Mouse (Mus musculus): Measurements from ENCODE around the gene Rnf24. TPM values are rescaled to one million over a fixed set of nuclear protein-coding genes. Genes with fewer than 3 reads are reported as not detected.

Gene Rnf24
- polyA plus RNA-seq, 1 experiment from 2014 or later = 7.3 TPM

- H3K9ac ChIP-seq = no peak overlapping the region
- no peaks in the 10 kb centered on the region for H3K9me3 ChIP-seq
- H3K27me3 ChIP-seq = no peaks in the 10 kb centered on the region
- H3K4me1 ChIP-seq = no peaks in the 10 kb centered on the region
- H3K36me3 ChIP-seq = no peaks in the 10 kb centered on the region
- WGBS = 54% methylated on average over 4 of the region's 4 CpGs
- no peak overlapping the region for H3K4me3 ChIP-seq
- no peak overlapping the region for H3K4me2 ChIP-seq
- no peak overlapping the region for H3K27ac ChIP-seq
- ATAC-seq (ENCODE audit: insufficient number of reproducible peaks, low FRiP score, low TSS enrichment, low read depth) = no peak
These were observed 19.1 kb upstream of the Rnf24 start for GRCm38 (mm10) chr2:131371811-131372210.

GRCm38 (mm10) chr2:131370828-131371227 lies 18.1 kb upstream of the Rnf24 start:
- Histone ChIP-seq H3K36me3 (no peaks in the 10 kb centered on the region), H3K4me3 (no peak overlapping the region), H3K9me3 (no peaks in the 10 kb centered on the region), H3K4me1 (no peaks in the 10 kb centered on the region), H3K27me3 (no peaks in the 10 kb centered on the region), H3K27ac (no peak overlapping the region), H3K4me2 (no peak overlapping the region), H3K9ac (no peak overlapping the region)
- WGBS = 50% methylated on average over 3 of the region's 3 CpGs
- no peak for ATAC-seq (ENCODE audit: insufficient number of reproducible peaks, low FRiP score, low TSS enrichment, low read depth)

- Histone ChIP-seq H3K36me3 (no peaks in the 10 kb centered on the region), H3K4me2 (no peak overlapping the region), H3K27ac (no peak overlapping the region), H3K4me3 (no peak overlapping the region), H3K9me3 (no peaks in the 10 kb centered on the region), H3K4me1 (no peaks in the 10 kb centered on the region), H3K9ac (no peak overlapping the region), H3K27me3 (0 out of 2 replicates have a peak, but pooled peaks cover 4% of the 10 kb centered on the region)
- WGBS = 61% methylated on average over 6 of the region's 6 CpGs
- ATAC-seq (ENCODE audit: insufficient number of reproducible peaks, low FRiP score, low TSS enrichment, low read depth) = no peak
These were observed 12.0 kb upstream of the Rnf24 start for GRCm38 (mm10) chr2:131364689-131365088.

GRCm38 (mm10) chr2:131358481-131358880 lies 5.8 kb upstream of the Rnf24 start:
- H3K4me3 ChIP-seq = no peak overlapping the region

GRCm38 (mm10) chr2:131354049-131354448 lies 1.4 kb upstream of the Rnf24 start:
- Histone ChIP-seq H3K9ac (no peak overlapping the region), H3K27me3 (no peaks in the 10 kb centered on the region), H3K4me3 (no peak overlapping the region), H3K4me2 (no peak overlapping the region), H3K4me1 (peaks cover 13% of the 10 kb centered on the region), H3K36me3 (no peaks in the 10 kb centered on the region), H3K9me3 (no peaks in the 10 kb centered on the region), H3K27ac (no peak overlapping the region)
- no peak for ATAC-seq (ENCODE audit: insufficient number of reproducible peaks, low FRiP score, low TSS enrichment, low read depth)
- WGBS = 51% methylated on average over 6 of the region's 6 CpGs

More at GRCm38 (mm10) chr2:131358481-131358880, 5.8 kb upstream of the Rnf24 start:
- H3K9ac ChIP-seq = no peak overlapping the region
- H3K27ac ChIP-seq = no peak overlapping the region
- no peaks in the 10 kb centered on the region for H3K36me3 ChIP-seq
- no peaks in the 10 kb centered on the region for H3K9me3 ChIP-seq
- ATAC-seq (ENCODE audit: insufficient number of reproducible peaks, low FRiP score, low TSS enrichment, low read depth) = no peak
- H3K4me1 ChIP-seq = 0 out of 2 replicates have a peak, but pooled peaks cover 1% of the 10 kb centered on the region
- no peak overlapping the region for H3K4me2 ChIP-seq
- H3K27me3 ChIP-seq = 0 out of 2 replicates have a peak, but pooled peaks cover 4% of the 10 kb centered on the region

- H3K9me3 ChIP-seq = no peaks in the 10 kb centered on the region
- H3K9ac ChIP-seq = no peak overlapping the region
- peak overlapping the region; percentile 81 for H3K4me2 ChIP-seq
- no peak for ATAC-seq (ENCODE audit: insufficient number of reproducible peaks, low FRiP score, low TSS enrichment, low read depth)
- H3K4me3 ChIP-seq = 0 out of 2 replicates have a peak overlapping the region, but pooled peaks have one; percentile 98
- no peaks in the 10 kb centered on the region for H3K36me3 ChIP-seq
- H3K27ac ChIP-seq = no peak overlapping the region
- 3% methylated on average over 3 of the region's 3 CpGs for WGBS
- no peaks in the 10 kb centered on the region for H3K27me3 ChIP-seq
- H3K4me1 ChIP-seq = peaks cover 13% of the 10 kb centered on the region
These were observed 848 bp upstream of the Rnf24 start for GRCm38 (mm10) chr2:131353564-131353915.

- Histone ChIP-seq H3K27me3 (no peaks in the 10 kb centered on the region), H3K4me1 (peaks cover 13% of the 10 kb centered on the region), H3K4me3 (peak overlapping the region; percentile 98), H3K4me2 (peak overlapping the region; percentile 81), H3K27ac (peak overlapping the region; percentile 92), H3K9ac (peak overlapping the region; percentile 93), H3K36me3 (no peaks in the 10 kb centered on the region), H3K9me3 (no peaks in the 10 kb centered on the region)
- ATAC-seq (ENCODE audit: insufficient number of reproducible peaks, low FRiP score, low TSS enrichment, low read depth) = peak; percentile 78
- WGBS = under 1% methylated on average over 49 of the region's 51 CpGs
These were observed 535 bp downstream of the Rnf24 start for GRCm38 (mm10) chr2:131351968-131352746.

GRCm38 (mm10) chr2:131351471-131351870 lies 1.2 kb downstream of the Rnf24 start:
- Histone ChIP-seq H3K9me3 (no peaks in the 10 kb centered on the region), H3K9ac (no peak overlapping the region), H3K27ac (no peak overlapping the region), H3K36me3 (no peaks in the 10 kb centered on the region), H3K4me3 (peak overlapping the region; percentile 98), H3K27me3 (no peaks in the 10 kb centered on the region), H3K4me1 (peaks cover 13% of the 10 kb centered on the region), H3K4me2 (peak overlapping the region; percentile 81)
- 19% methylated on average over 10 of the region's 10 CpGs for WGBS
- no peak for ATAC-seq (ENCODE audit: insufficient number of reproducible peaks, low FRiP score, low TSS enrichment, low read depth)

- Histone ChIP-seq H3K4me3 (no peak overlapping the region), H3K4me2 (no peak overlapping the region), H3K27me3 (no peaks in the 10 kb centered on the region), H3K36me3 (no peaks in the 10 kb centered on the region), H3K27ac (no peak overlapping the region), H3K9ac (no peak overlapping the region), H3K9me3 (no peaks in the 10 kb centered on the region), H3K4me1 (peaks cover 13% of the 10 kb centered on the region)
- ATAC-seq (ENCODE audit: insufficient number of reproducible peaks, low FRiP score, low TSS enrichment, low read depth) = no peak
- 85% methylated on average over 6 of the region's 6 CpGs for WGBS
These were observed 2.4 kb downstream of the Rnf24 start for GRCm38 (mm10) chr2:131350301-131350700.

GRCm38 (mm10) chr2:131345556-131345955 lies 7.1 kb downstream of the Rnf24 start:
- no peak for ATAC-seq (ENCODE audit: insufficient number of reproducible peaks, low FRiP score, low TSS enrichment, low read depth)
- 59% methylated on average over 3 of the region's 3 CpGs for WGBS
- no peak overlapping the region for H3K4me2 ChIP-seq
- no peak overlapping the region for H3K4me3 ChIP-seq
- no peaks in the 10 kb centered on the region for H3K36me3 ChIP-seq
- H3K9ac ChIP-seq = no peak overlapping the region
- H3K4me1 ChIP-seq = no peaks in the 10 kb centered on the region
- H3K27me3 ChIP-seq = no peaks in the 10 kb centered on the region
- no peak overlapping the region for H3K27ac ChIP-seq
- H3K9me3 ChIP-seq = no peaks in the 10 kb centered on the region

GRCm38 (mm10) chr2:131344449-131344848 lies 8.2 kb downstream of the Rnf24 start:
- Histone ChIP-seq H3K27me3 (no peaks in the 10 kb centered on the region), H3K4me1 (no peaks in the 10 kb centered on the region), H3K9me3 (no peaks in the 10 kb centered on the region), H3K4me2 (no peak overlapping the region), H3K27ac (no peak overlapping the region), H3K36me3 (no peaks in the 10 kb centered on the region), H3K4me3 (no peak overlapping the region), H3K9ac (no peak overlapping the region)
- ATAC-seq (ENCODE audit: insufficient number of reproducible peaks, low FRiP score, low TSS enrichment, low read depth) = no peak
- WGBS = 67% methylated on average over 3 of the region's 3 CpGs

- H3K36me3 ChIP-seq = no peaks in the 10 kb centered on the region
- H3K4me2 ChIP-seq = no peak overlapping the region
- H3K4me3 ChIP-seq = no peak overlapping the region
- whole genome bisulfite sequencing = 69% methylated on average over 6 of the region's 6 CpGs
- no peak for ATAC-seq (ENCODE audit: insufficient number of reproducible peaks, low FRiP score, low TSS enrichment, low read depth)
- H3K27me3 ChIP-seq = no peaks in the 10 kb centered on the region
- no peak overlapping the region for H3K27ac ChIP-seq
- H3K9ac ChIP-seq = no peak overlapping the region
- no peaks in the 10 kb centered on the region for H3K4me1 ChIP-seq
- no peaks in the 10 kb centered on the region for H3K9me3 ChIP-seq
These were observed 15.1 kb downstream of the Rnf24 start for GRCm38 (mm10) chr2:131337602-131338001.
